Mouse (Mus musculus): ENCODE measurements at regions not wholly inside any gene's neighbourhood (a gene's known extent, or its start where the extent isn't known, plus 50 kb on each side); places are given as distances from the start of the nearest gene placed in this dataset.
A peak's percentile ranks its signal among the peaks of the same experiment; 100 is the strongest.

GRCm38 (mm10) chr8:103485441-103485840 is 616.0 kb upstream of the Cdh5 start:
- H3K36me3 ChIP-seq (replicated peaks; ENCODE audit: control insufficient read depth, insufficient read depth, low read depth, low read length) = no peaks in the 10 kb centered on the region
- H3K4me1 ChIP-seq (ENCODE audit: control insufficient read depth, insufficient read depth, low read length) = peaks cover 3% of the 10 kb centered on the region
- WGBS = 86% methylated on average over 5 of the region's 5 CpGs
- H3K27me3 ChIP-seq (ENCODE audit: control insufficient read depth, insufficient read depth, low read length) = no peaks in the 10 kb centered on the region
- DNase-seq (ENCODE audit: low spot score) (no peak), ATAC-seq (replicated peaks; ENCODE audit: insufficient number of reproducible peaks, low FRiP score, low TSS enrichment, low read depth) (no peak)
- H3K4me2 ChIP-seq (ENCODE audit: low read depth, low read length) = no peak overlapping the region
- no peaks in the 10 kb centered on the region for H3K9me3 ChIP-seq (replicated peaks; ENCODE audit: control insufficient read depth, low read length)
- no peak overlapping the region for H3K4me3 ChIP-seq (ENCODE audit: low read depth, low read length)
- no peak overlapping the region for H3K27ac ChIP-seq (replicated peaks; ENCODE audit: low read depth, low read length)
- no peak overlapping the region for H3K9ac ChIP-seq (replicated peaks; ENCODE audit: low read length)

- Histone ChIP-seq H3K36me3 (replicated peaks; ENCODE audit: control insufficient read depth, insufficient read depth, low read depth, low read length) (no peaks in the 10 kb centered on the region), H3K4me2 (ENCODE audit: low read depth, low read length) (no peak overlapping the region), H3K27ac (replicated peaks; ENCODE audit: low read depth, low read length) (no peak overlapping the region), H3K9ac (replicated peaks; ENCODE audit: low read length) (no peak overlapping the region), H3K9me3 (replicated peaks; ENCODE audit: control insufficient read depth, low read length) (no peaks in the 10 kb centered on the region), H3K4me1 (ENCODE audit: control insufficient read depth, insufficient read depth, low read length) (no peaks in the 10 kb centered on the region), H3K27me3 (ENCODE audit: control insufficient read depth, insufficient read depth, low read length) (no peaks in the 10 kb centered on the region), H3K4me3 (ENCODE audit: low read depth, low read length) (no peak overlapping the region)
- 81% methylated on average over 3 of the region's 3 CpGs for WGBS
- ATAC-seq (replicated peaks; ENCODE audit: insufficient number of reproducible peaks, low FRiP score, low TSS enrichment, low read depth) (no peak), DNase-seq (ENCODE audit: low spot score) (no peak)
Observed at GRCm38 (mm10) chr8:103489411-103489810, 612.0 kb upstream of the Cdh5 start.

DNA sequence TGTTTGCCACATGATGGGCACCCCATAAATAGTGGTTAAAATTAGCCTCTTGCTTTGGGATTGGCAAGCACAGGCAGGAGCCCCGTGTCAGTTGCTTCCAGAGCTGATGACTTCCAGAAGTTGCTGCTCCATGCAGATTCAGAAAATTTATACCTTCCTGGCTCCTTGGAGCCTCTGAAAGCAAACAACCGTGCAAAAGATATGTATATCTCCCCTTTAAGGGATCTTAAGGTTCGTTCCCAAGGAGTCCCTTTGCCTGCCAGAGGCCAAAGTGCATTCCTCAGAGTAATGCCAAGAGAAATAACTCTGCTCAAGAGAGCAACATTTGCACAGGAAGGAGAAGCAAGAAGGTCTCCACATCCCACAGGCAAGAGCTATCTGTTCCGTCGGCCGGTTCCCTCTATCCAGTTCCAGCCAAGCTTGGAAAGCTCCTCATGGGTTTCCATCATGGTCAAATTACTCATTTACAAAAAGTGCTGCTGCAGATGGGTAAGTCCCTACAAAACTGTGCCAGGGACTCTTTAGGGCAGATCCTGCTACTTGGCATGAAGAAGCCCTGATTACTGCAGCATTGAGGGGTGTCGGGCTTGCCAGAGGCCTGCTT is 608.4 kb upstream of the Cdh5 start:
- H3K27me3 ChIP-seq (ENCODE audit: control insufficient read depth, insufficient read depth, low read length) = no peaks in the 10 kb centered on the region
- DNase-seq (ENCODE audit: low spot score) = no peak
- no peaks in the 10 kb centered on the region for H3K9me3 ChIP-seq (replicated peaks; ENCODE audit: control insufficient read depth, low read length)
- H3K9ac ChIP-seq (replicated peaks; ENCODE audit: low read length) = no peak overlapping the region
- WGBS = 73% methylated on average over 7 of the region's 7 CpGs
- no peak for ATAC-seq (replicated peaks; ENCODE audit: insufficient number of reproducible peaks, low FRiP score, low TSS enrichment, low read depth)
- H3K4me1 ChIP-seq (ENCODE audit: control insufficient read depth, insufficient read depth, low read length) = no peaks in the 10 kb centered on the region
- H3K27ac ChIP-seq (replicated peaks; ENCODE audit: low read depth, low read length) = no peak overlapping the region
- no peak overlapping the region for H3K4me3 ChIP-seq (ENCODE audit: low read depth, low read length)
- no peak overlapping the region for H3K4me2 ChIP-seq (ENCODE audit: low read depth, low read length)
- H3K36me3 ChIP-seq (replicated peaks; ENCODE audit: control insufficient read depth, insufficient read depth, low read depth, low read length) = no peaks in the 10 kb centered on the region

- WGBS = 77% methylated on average over 4 of the region's 4 CpGs
- no peaks in the 10 kb centered on the region for H3K36me3 ChIP-seq (replicated peaks; ENCODE audit: control insufficient read depth, insufficient read depth, low read depth, low read length)
- no peak overlapping the region for H3K4me3 ChIP-seq (ENCODE audit: low read depth, low read length)
- H3K4me2 ChIP-seq (ENCODE audit: low read depth, low read length) = no peak overlapping the region
- ATAC-seq (replicated peaks; ENCODE audit: insufficient number of reproducible peaks, low FRiP score, low TSS enrichment, low read depth) (no peak), DNase-seq (ENCODE audit: low spot score) (no peak)
- no peaks in the 10 kb centered on the region for H3K4me1 ChIP-seq (ENCODE audit: control insufficient read depth, insufficient read depth, low read length)
- H3K27me3 ChIP-seq (ENCODE audit: control insufficient read depth, insufficient read depth, low read length) = no peaks in the 10 kb centered on the region
- H3K9ac ChIP-seq (replicated peaks; ENCODE audit: low read length) = no peak overlapping the region
- no peak overlapping the region for H3K27ac ChIP-seq (replicated peaks; ENCODE audit: low read depth, low read length)
- no peaks in the 10 kb centered on the region for H3K9me3 ChIP-seq (replicated peaks; ENCODE audit: control insufficient read depth, low read length)
Observed at GRCm38 (mm10) chr8:103493932-103494493, 607.4 kb upstream of the Cdh5 start.

GRCm38 (mm10) chr8:103494670-103495069 is 606.8 kb upstream of the Cdh5 start:
- no peaks in the 10 kb centered on the region for H3K4me1 ChIP-seq (ENCODE audit: control insufficient read depth, insufficient read depth, low read length)
- DNase-seq (ENCODE audit: low spot score) = no peak

DNA sequence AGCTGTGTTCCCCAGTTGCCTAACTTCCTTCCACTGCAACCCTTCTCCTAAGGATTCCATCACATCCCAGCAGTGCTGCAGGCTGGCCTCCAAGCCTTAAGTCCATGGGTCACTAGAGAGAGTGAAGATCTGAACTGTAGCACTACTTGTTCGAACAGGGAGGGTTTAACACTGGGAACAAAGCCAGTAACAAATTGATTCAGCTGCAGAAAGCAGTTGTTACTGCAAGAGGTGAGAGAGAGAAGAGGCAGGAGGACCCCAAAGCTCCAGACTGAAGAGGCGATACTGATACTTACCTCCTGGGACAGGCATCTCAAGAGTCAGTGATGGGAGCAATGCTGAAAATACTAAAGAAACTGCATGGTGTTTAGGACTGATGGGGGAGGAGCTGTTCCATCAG is 600.1 kb upstream of the Cdh5 start:
- Histone ChIP-seq H3K9ac (replicated peaks; ENCODE audit: low read length) (no peak overlapping the region), H3K9me3 (replicated peaks; ENCODE audit: control insufficient read depth, low read length) (no peaks in the 10 kb centered on the region), H3K4me2 (ENCODE audit: low read depth, low read length) (no peak overlapping the region), H3K27ac (replicated peaks; ENCODE audit: low read depth, low read length) (no peak overlapping the region), H3K36me3 (replicated peaks; ENCODE audit: control insufficient read depth, insufficient read depth, low read depth, low read length) (no peaks in the 10 kb centered on the region), H3K4me3 (ENCODE audit: low read depth, low read length) (no peak overlapping the region), H3K27me3 (ENCODE audit: control insufficient read depth, insufficient read depth, low read length) (no peaks in the 10 kb centered on the region), H3K4me1 (ENCODE audit: control insufficient read depth, insufficient read depth, low read length) (no peaks in the 10 kb centered on the region)
- WGBS = 86% methylated on average over 2 of the region's 2 CpGs
- DNase-seq (ENCODE audit: low spot score) = no peak
- no peak for ATAC-seq (replicated peaks; ENCODE audit: insufficient number of reproducible peaks, low FRiP score, low TSS enrichment, low read depth)

More at GRCm38 (mm10) chr8:103494670-103495069, 606.8 kb upstream of the Cdh5 start:
- no peak overlapping the region for H3K4me3 ChIP-seq (ENCODE audit: low read depth, low read length)
- H3K27ac ChIP-seq (replicated peaks; ENCODE audit: low read depth, low read length) = no peak overlapping the region
- no peak overlapping the region for H3K9ac ChIP-seq (replicated peaks; ENCODE audit: low read length)
- ATAC-seq (replicated peaks; ENCODE audit: insufficient number of reproducible peaks, low FRiP score, low TSS enrichment, low read depth) = no peak
- 65% methylated on average over 1 of the region's 1 CpGs for WGBS
- H3K4me2 ChIP-seq (ENCODE audit: low read depth, low read length) = no peak overlapping the region
- H3K9me3 ChIP-seq (replicated peaks; ENCODE audit: control insufficient read depth, low read length) = no peaks in the 10 kb centered on the region
- H3K27me3 ChIP-seq (ENCODE audit: control insufficient read depth, insufficient read depth, low read length) = no peaks in the 10 kb centered on the region
- no peaks in the 10 kb centered on the region for H3K36me3 ChIP-seq (replicated peaks; ENCODE audit: control insufficient read depth, insufficient read depth, low read depth, low read length)

DNA sequence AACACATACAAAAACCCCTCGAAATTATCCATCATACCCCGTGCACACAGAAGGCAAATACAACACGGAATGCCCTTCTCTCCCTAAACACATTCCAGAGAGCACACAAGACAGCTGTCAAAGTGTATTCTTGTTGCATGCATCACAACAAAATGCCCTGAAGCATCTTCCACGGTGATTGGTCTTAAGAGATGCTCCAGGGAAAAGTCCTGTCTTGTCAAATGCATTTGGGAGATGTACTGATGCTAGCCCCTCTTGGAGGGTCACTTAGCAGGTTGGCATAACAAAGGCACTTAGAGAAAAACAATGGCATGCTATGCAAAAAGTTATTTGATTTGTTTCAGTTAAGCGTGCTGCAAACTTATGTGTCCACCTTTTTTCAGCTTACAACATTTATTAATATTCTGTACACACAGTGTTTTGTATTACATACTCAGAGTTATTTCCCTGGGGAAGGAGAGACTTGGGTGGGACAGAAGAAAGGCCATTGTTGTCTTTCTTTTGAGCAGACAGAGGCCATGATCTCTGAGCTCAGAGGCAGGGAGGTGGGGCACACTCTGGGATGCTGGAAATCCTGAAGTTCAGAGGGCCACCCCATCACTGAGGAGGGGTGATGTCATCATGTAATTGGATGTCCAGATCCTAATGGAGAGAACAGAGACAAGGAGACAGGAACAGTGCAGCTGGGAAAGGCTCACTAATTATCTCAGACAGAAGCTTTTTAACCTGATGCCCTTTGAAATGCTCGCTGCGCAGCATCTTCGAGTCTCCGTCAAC is 598.2 kb upstream of the Cdh5 start:
- Histone ChIP-seq H3K4me1 (ENCODE audit: control insufficient read depth, insufficient read depth, low read length) (no peaks in the 10 kb centered on the region), H3K9me3 (replicated peaks; ENCODE audit: control insufficient read depth, low read length) (no peaks in the 10 kb centered on the region), H3K4me2 (ENCODE audit: low read depth, low read length) (no peak overlapping the region), H3K27ac (replicated peaks; ENCODE audit: low read depth, low read length) (no peak overlapping the region), H3K27me3 (ENCODE audit: control insufficient read depth, insufficient read depth, low read length) (no peaks in the 10 kb centered on the region), H3K9ac (replicated peaks; ENCODE audit: low read length) (no peak overlapping the region), H3K36me3 (replicated peaks; ENCODE audit: control insufficient read depth, insufficient read depth, low read depth, low read length) (no peaks in the 10 kb centered on the region), H3K4me3 (ENCODE audit: low read depth, low read length) (no peak overlapping the region)
- ATAC-seq (replicated peaks; ENCODE audit: insufficient number of reproducible peaks, low FRiP score, low TSS enrichment, low read depth) (peak; percentile 72; the same call in 1 of the 2 replicates), DNase-seq (ENCODE audit: low spot score) (no peak)
- 73% methylated on average over 9 of the region's 9 CpGs for WGBS

- no peaks in the 10 kb centered on the region for H3K4me1 ChIP-seq (ENCODE audit: control insufficient read depth, insufficient read depth, low read length)
- no peak overlapping the region for H3K4me3 ChIP-seq (ENCODE audit: low read depth, low read length)
- H3K36me3 ChIP-seq (replicated peaks; ENCODE audit: control insufficient read depth, insufficient read depth, low read depth, low read length) = no peaks in the 10 kb centered on the region
- H3K9me3 ChIP-seq (replicated peaks; ENCODE audit: control insufficient read depth, low read length) = no peaks in the 10 kb centered on the region
- ATAC-seq (replicated peaks; ENCODE audit: insufficient number of reproducible peaks, low FRiP score, low TSS enrichment, low read depth) = no peak
- H3K27me3 ChIP-seq (ENCODE audit: control insufficient read depth, insufficient read depth, low read length) = no peaks in the 10 kb centered on the region
- no peak overlapping the region for H3K9ac ChIP-seq (replicated peaks; ENCODE audit: low read length)
- 37% methylated on average over 6 of the region's 6 CpGs for WGBS
- DNase-seq (ENCODE audit: low spot score) = no peak
- no peak overlapping the region for H3K4me2 ChIP-seq (ENCODE audit: low read depth, low read length)
- H3K27ac ChIP-seq (replicated peaks; ENCODE audit: low read depth, low read length) = no peak overlapping the region
Observed at GRCm38 (mm10) chr8:103506334-103506733, 595.1 kb upstream of the Cdh5 start.

All from embryonic facial prominence, embryonic 11.5 days (tissue).